Mouse (Mus musculus): Measurements from ENCODE around the gene Gm17268. TPM values are rescaled to one million over a fixed set of nuclear protein-coding genes. Genes with fewer than 3 reads are reported as not detected.

Gm17268 gene
- polyA plus RNA-seq (2012; ENCODE audit: low replicate concordance): not detected in 2 replicates

GRCm38 (mm10) chr11:82038535-82038934 lies at the start of gene Gm17268:
Gm17268 (minus strand) TSS chr11:82038562.

DNA sequence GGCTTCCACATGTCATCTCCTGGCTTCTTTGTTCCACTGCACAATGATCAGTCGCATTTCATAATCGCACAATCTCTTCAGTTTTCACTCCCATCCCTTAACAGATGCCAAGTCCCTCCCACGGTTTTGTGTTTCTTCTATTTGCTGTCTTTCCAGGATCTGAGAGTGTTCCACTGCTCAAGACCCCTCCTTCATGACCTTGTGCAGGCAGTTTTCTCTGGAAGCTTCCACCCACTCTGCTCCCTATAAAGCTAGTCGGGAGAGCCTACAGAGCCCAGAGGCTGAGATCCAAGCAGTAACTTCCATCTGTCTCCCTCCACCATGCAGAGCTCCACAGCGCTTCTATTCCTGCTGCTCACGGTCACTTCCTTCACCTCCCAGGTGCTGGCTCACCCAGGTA lies 19.3 kb upstream of the Gm17268 start, which contains the start of gene Ccl11:
Ccl11 (plus strand) TSS at position 178 of the 400 bp plus-strand sequence.

GRCm38 (mm10) chr11:82045471-82045870 lies 7.1 kb upstream of the Gm17268 start, which contains the start of gene Ccl7:
Ccl7 (plus strand) TSS chr11:82045712.

DNA sequence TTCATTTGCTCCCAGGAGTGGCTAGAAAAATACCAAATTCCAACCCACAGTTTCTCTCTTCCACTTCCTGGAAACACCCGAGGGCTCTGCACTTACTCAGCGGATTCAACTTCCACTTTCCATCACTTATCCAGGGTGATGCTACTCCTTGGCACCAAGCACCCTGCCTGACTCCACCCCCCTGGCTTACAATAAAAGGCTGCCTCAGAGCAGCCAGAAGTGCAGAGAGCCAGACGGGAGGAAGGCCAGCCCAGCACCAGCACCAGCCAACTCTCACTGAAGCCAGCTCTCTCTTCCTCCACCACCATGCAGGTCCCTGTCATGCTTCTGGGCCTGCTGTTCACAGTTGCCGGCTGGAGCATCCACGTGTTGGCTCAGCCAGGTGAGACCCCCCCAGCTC lies 3.0 kb downstream of the Gm17268 start, which contains the start of gene Ccl2:
Ccl2 (plus strand) TSS at position 216 of the 400 bp plus-strand sequence.

Other genes starting within 250 kb of the Gm17268 start
- gene 5530401A14Rik, start 177.9 kb downstream of the Gm17268 start, polyA plus RNA-seq (2012; ENCODE audit: low replicate concordance): 0.18 TPM in 1 of 2 replicates, not detected in the other
- 0.12 TPM in 1 of 2 replicates, not detected in the other for gene Asic2, start 70.1 kb downstream of the Gm17268 start, polyA plus RNA-seq (2012; ENCODE audit: low replicate concordance)
- 0.77 TPM in 1 of 2 replicates, not detected in the other for gene Ccl2, start 3.0 kb downstream of the Gm17268 start, polyA plus RNA-seq (2012; ENCODE audit: low replicate concordance)
- not detected in 2 replicates for gene Ccl7, start 7.2 kb upstream of the Gm17268 start, polyA plus RNA-seq (2012; ENCODE audit: low replicate concordance)
- not detected in 2 replicates for gene Ccl11, start 19.3 kb upstream of the Gm17268 start, polyA plus RNA-seq (2012; ENCODE audit: low replicate concordance)
- not detected in 2 replicates for gene Ccl12, start 63.3 kb upstream of the Gm17268 start, polyA plus RNA-seq (2012; ENCODE audit: low replicate concordance)
- gene Ccl8, start 76.6 kb upstream of the Gm17268 start, polyA plus RNA-seq (2012; ENCODE audit: low replicate concordance): not detected in 2 replicates

Data from leukemia stem cell, adult 10-12 weeks (primary cell).